Mouse (Mus musculus): ENCODE results near the gene Pafah1b1. TPM values are rescaled to one million over a fixed set of nuclear protein-coding genes. Genes with fewer than 3 reads are reported as not detected.

Gene Pafah1b1
- polyA plus RNA-seq, 1 experiment from 2014 or later: 53.0 TPM

GRCm38 (mm10) chr11:74625333-74625732, 99.1 kb downstream of the Pafah1b1 start:
- no peaks in the 10 kb centered on the region for H3K36me3 ChIP-seq (ENCODE audit: insufficient read depth, low read length)
- no peak for ATAC-seq (replicated peaks; ENCODE audit: low FRiP score, low read depth)
- no peak overlapping the region for H3K27ac ChIP-seq
- H3K9me3 ChIP-seq (replicated peaks; ENCODE audit: low read length): no peaks in the 10 kb centered on the region
- peaks cover 6% of the 10 kb centered on the region for H3K27me3 ChIP-seq (ENCODE audit: insufficient read depth, low read length)
- no peaks in the 10 kb centered on the region for H3K4me1 ChIP-seq (replicated peaks; ENCODE audit: insufficient read depth, low read length)
- no peak for TF ChIP-seq CTCF (IDR thresholded peaks at IDR 0.05; ENCODE audit: low read depth)
- no peak overlapping the region for H3K9ac ChIP-seq (ENCODE audit: low read depth, low read length)
- no peak for DNase-seq (ENCODE audit: low spot score)
- H3K4me3 ChIP-seq (replicated peaks; ENCODE audit: low read depth, low read length): no peak overlapping the region
- no peak overlapping the region for H3K4me2 ChIP-seq (ENCODE audit: low read length)

Other genes with a start within 250 kb of the Pafah1b1 start
- gene Rap1gap2, start 113.8 kb downstream of the Pafah1b1 start, polyA plus RNA-seq (2015; fragmentation: Nextera tagmentation; extraction: Ambion mirVana): 9.1 and 11.4 TPM in 2 replicates
- 0.23 and 0.33 TPM in 2 replicates for gene Ccdc92b, start 105.1 kb downstream of the Pafah1b1 start, polyA plus RNA-seq (2015; fragmentation: Nextera tagmentation; extraction: Ambion mirVana)
- 32.6 TPM in 2 replicates for gene Cluh, start 75.2 kb downstream of the Pafah1b1 start, polyA plus RNA-seq (2015; fragmentation: Nextera tagmentation; extraction: Ambion mirVana)
- gene Mettl16, start 46.2 kb upstream of the Pafah1b1 start, polyA plus RNA-seq (2015; fragmentation: Nextera tagmentation; extraction: Ambion mirVana): 27.1 and 31.6 TPM in 2 replicates
- 5.5 and 5.7 TPM in 2 replicates for gene Mnt, start 106.2 kb upstream of the Pafah1b1 start, polyA plus RNA-seq (2015; fragmentation: Nextera tagmentation; extraction: Ambion mirVana)
- gene Sgsm2, start 172.4 kb upstream of the Pafah1b1 start, polyA plus RNA-seq (2015; fragmentation: Nextera tagmentation; extraction: Ambion mirVana): 4.9 TPM in 2 replicates
- 31.6 and 32.7 TPM in 2 replicates for gene Tsr1, start 173.4 kb upstream of the Pafah1b1 start, polyA plus RNA-seq (2015; fragmentation: Nextera tagmentation; extraction: Ambion mirVana)
- 11.9 and 12.5 TPM in 2 replicates for gene Smg6, start 201.2 kb upstream of the Pafah1b1 start, polyA plus RNA-seq (2015; fragmentation: Nextera tagmentation; extraction: Ambion mirVana)
- gene Srr, start 201.3 kb upstream of the Pafah1b1 start, polyA plus RNA-seq (2015; fragmentation: Nextera tagmentation; extraction: Ambion mirVana): 23.3 and 24.4 TPM in 2 replicates